Mouse (Mus musculus): ENCODE data around the gene Gdf15. TPM values are rescaled to one million over a fixed set of nuclear protein-coding genes. Genes with fewer than 3 reads are reported as not detected.

Gdf15 gene
- total and polyA plus RNA-seq, 3 experiments: 0.15 to 0.63 TPM; not detected in 1

GRCm38 (mm10) chr8:70611849-70612248 lies 20.4 kb downstream of the Gdf15 start:
- DNase-seq (ENCODE audit: low read depth, low spot score): peak; percentile 94
- Histone ChIP-seq H3K9me3 (replicated peaks; ENCODE audit: insufficient read depth, low read length) (no peaks in the 10 kb centered on the region), H3K27me3 (ENCODE audit: control insufficient read depth in 1 of 2, insufficient read depth in 2 of 2, low read length in 2 of 2) (no peaks in the 10 kb centered on the region), H3K9ac (ENCODE audit: control insufficient read depth, low read depth, low read length, poor library complexity, severe bottlenecking) (peak overlapping the region; percentile 81), H3K4me3 (ENCODE audit: control insufficient read depth in 1 of 2, insufficient read depth in 1 of 2, low read depth in 2 of 2, low read length in 2 of 2) (peak overlapping the region; percentile 74 to 92), H3K79me2 (ENCODE audit: control insufficient read depth, insufficient read depth, low read length, poor library complexity) (peaks cover 17% of the 10 kb centered on the region), H3K4me1 (ENCODE audit: control insufficient read depth in 1 of 2, insufficient read depth in 2 of 2, low read length in 2 of 2) (peaks cover 2 to 17% of the 10 kb centered on the region in 2 experiments), H3K36me3 (ENCODE audit: control insufficient read depth in 1 of 2, insufficient read depth in 2 of 2, low read length in 2 of 2) (peaks cover 0 to 8% of the 10 kb centered on the region in 2 experiments; a peak in 2 of 4 replicates), H3K27ac (ENCODE audit: control insufficient read depth, low read depth, low read length) (peak overlapping the region; percentile 79)
- TF ChIP-seq USF1 (IDR thresholded peaks at IDR 0.05; ENCODE audit: low read depth, low read length): peak; percentile 17; the same call in 1 of the 2 replicates
- peak; percentile 72; the same call in 1 of the 2 replicates for TF ChIP-seq MYC (IDR thresholded peaks at IDR 0.05; ENCODE audit: low read depth, low read length)
- TF ChIP-seq SMC3 (IDR thresholded peaks at IDR 0.05; ENCODE audit: low read depth, low read length): peak; percentile 90
- no peak for TF ChIP-seq CHD2 (IDR thresholded peaks at IDR 0.05; ENCODE audit: low read length)
- no peak for TF ChIP-seq NELFE (IDR thresholded peaks at IDR 0.05; ENCODE audit: low read depth, low read length)
- peak; percentile 72; the same call in 1 of the 2 replicates for TF ChIP-seq MAZ (IDR thresholded peaks at IDR 0.05; ENCODE audit: low read depth, low read length)
- TF ChIP-seq RCOR1 (IDR thresholded peaks at IDR 0.05; ENCODE audit: low read depth, low read length): peak; percentile 51
- TF ChIP-seq ELF1 (IDR thresholded peaks at IDR 0.05; ENCODE audit: low read depth, low read length): no peak
- no peak for TF ChIP-seq POLR2AphosphoS2 (IDR thresholded peaks at IDR 0.05; ENCODE audit: low read length)
- TF ChIP-seq MAX (IDR thresholded peaks at IDR 0.05; ENCODE audit: low read length): peak; percentile 78
- no peak for TF ChIP-seq UBTF (IDR thresholded peaks at IDR 0.05; ENCODE audit: borderline replicate concordance, insufficient read depth, low read depth, low read length)
- TF ChIP-seq POLR2A (IDR thresholded peaks at IDR 0.05; ENCODE audit: control insufficient read depth in 1 of 2, insufficient read depth in 1 of 2, low read depth in 1 of 2, low read length in 2 of 2, poor library complexity in 1 of 2): no peak
- no peak for TF ChIP-seq ZNF384 (IDR thresholded peaks at IDR 0.05; ENCODE audit: low read depth, low read length)
- peak; percentile 33; the same call in 1 of the 2 replicates for TF ChIP-seq NRF1 (IDR thresholded peaks at IDR 0.05; ENCODE audit: insufficient read depth, low read depth, low read length, poor library complexity, severe bottlenecking)
- TF ChIP-seq EP300 (IDR thresholded peaks at IDR 0.05; ENCODE audit: low read depth in 1 of 2, low read length in 2 of 2): 0 out of 4 replicates have a peak, but pooled peaks of 1 of the 2 experiments have one; percentile 17
- peak; percentile 86 for TF ChIP-seq ZC3H11A (IDR thresholded peaks at IDR 0.05; ENCODE audit: low read depth, low read length)
- TF ChIP-seq MXI1 (IDR thresholded peaks at IDR 0.05; ENCODE audit: low read depth, low read length): no peak; the same call in none of the 2 replicates
- TF ChIP-seq SIN3A (IDR thresholded peaks at IDR 0.05; ENCODE audit: low read length): peak; percentile 65; the same call in 1 of the 2 replicates
- peak; percentile 54 for TF ChIP-seq TBP (IDR thresholded peaks at IDR 0.05; ENCODE audit: low read depth, low read length)
- 0 out of 2 replicates have a peak, but pooled peaks have one; percentile 9 for TF ChIP-seq TAL1 (IDR thresholded peaks at IDR 0.05; ENCODE audit: low read length)
- TF ChIP-seq JUND (IDR thresholded peaks at IDR 0.05; ENCODE audit: low read depth, low read length): no peak; the same call in 1 of the 2 replicates
- no peak for TF ChIP-seq GABPA (IDR thresholded peaks at IDR 0.05; ENCODE audit: low read depth, low read length)
- TF ChIP-seq CHD1 (IDR thresholded peaks at IDR 0.05; ENCODE audit: low read depth, low read length): 0 out of 2 replicates have a peak, but pooled peaks have one; percentile 85
- TF ChIP-seq BHLHE40 (IDR thresholded peaks at IDR 0.05; ENCODE audit: borderline replicate concordance, low read depth, low read length): peak; percentile 60; the same call in 1 of the 2 replicates
- TF ChIP-seq HCFC1 (IDR thresholded peaks at IDR 0.05; ENCODE audit: low read depth, low read length): peak; percentile 16; the same call in 1 of the 2 replicates
- peak; percentile 62 for TF ChIP-seq MAFK (IDR thresholded peaks at IDR 0.05; ENCODE audit: borderline replicate concordance, low read depth, low read length)
- peak; percentile 34; the same call in 1 of the 2 replicates for TF ChIP-seq ETS1 (IDR thresholded peaks at IDR 0.05; ENCODE audit: low read depth, low read length)
- TF ChIP-seq CTCF (IDR thresholded peaks at IDR 0.05 in 2 of 3, conservative IDR thresholded peaks at IDR 0.05 in 1 of 3; ENCODE audit: control insufficient read depth in 1 of 3, insufficient read depth in 1 of 3, low read depth in 2 of 3, low read length in 3 of 3, poor library complexity in 1 of 3, severe bottlenecking in 1 of 3): peak; percentile 93 to 99 (median 98)
- TF ChIP-seq RAD21 (IDR thresholded peaks at IDR 0.05; ENCODE audit: low read depth, low read length): peak; percentile 92
- TF ChIP-seq TCF12 (IDR thresholded peaks at IDR 0.05; ENCODE audit: low read depth, low read length): no peak; the same call in 1 of the 2 replicates

Measured in MEL (cell line).